Mouse (Mus musculus): ENCODE results near the gene Ppil1.

DNA sequence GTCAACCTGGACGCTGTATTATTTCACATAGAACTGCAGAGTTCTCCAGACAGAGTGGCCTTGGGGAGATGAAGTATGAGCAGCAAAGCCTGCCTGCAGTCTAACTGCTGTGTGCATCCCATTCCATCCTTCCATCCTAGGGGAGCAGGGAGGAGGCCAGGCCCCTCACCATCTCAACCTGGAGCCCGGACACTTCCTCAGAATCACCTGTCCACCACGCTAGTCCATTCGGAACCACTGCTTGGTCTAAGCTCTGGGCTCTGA lies 49.9 kb downstream of the Ppil1 start:
- TF ChIP-seq CTCF (IDR thresholded peaks at IDR 0.05; ENCODE audit: low read depth) (no peak), EP300 (IDR thresholded peaks at IDR 0.05; ENCODE audit: low read depth) (no peak)

Measured in liver, postnatal 0 days (tissue).